Mouse (Mus musculus) lung, postnatal 0 days (tissue): ENCODE data around the gene Pycard.

Experiments used
- CTCF ChIP-seq: IDR thresholded peaks from 2 replicates; pipeline ENCODE4 v1.5.1; 2016; ENCODE audit warnings: antibody characterized with exemption, mild to moderate bottlenecking
- EP300 ChIP-seq: IDR thresholded peaks from 2 replicates; pipeline ENCODE4 v1.6.1; 2016; ENCODE audit warnings: antibody characterized with exemption, mild to moderate bottlenecking, control low read depth

DNA sequence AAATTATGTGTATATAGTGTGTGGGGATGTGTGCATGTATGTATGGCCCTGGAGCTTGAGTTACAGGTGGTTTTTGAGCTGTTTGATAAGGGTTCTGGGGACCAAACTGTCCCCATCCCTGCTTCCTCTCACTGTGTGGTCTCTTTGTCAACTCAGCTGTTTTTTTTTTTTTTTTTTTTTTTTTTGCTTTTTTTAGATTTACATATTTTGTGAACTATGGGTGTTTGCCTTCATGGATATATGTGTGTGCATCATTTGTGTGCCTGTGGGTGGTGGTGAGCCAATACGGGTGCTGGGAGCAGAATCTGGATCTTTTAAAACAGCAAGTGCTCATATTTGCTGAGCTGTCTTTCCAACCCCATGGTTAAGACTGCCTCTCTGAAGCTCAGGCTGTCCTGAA lies 4.8 kb downstream of the Pycard start:
- no peak for TF ChIP-seq CTCF
- TF ChIP-seq EP300 = no peak
